Mouse (Mus musculus) heart, postnatal 14 days (tissue): ENCODE results near the gene Cep72. TPM values are rescaled to one million over a fixed set of nuclear protein-coding genes. Genes with fewer than 3 reads are reported as not detected.

Source experiments
- DNase-seq, 2 experiments: peaks; one replicate each; pipeline ENCODE4 v3.0.0; 2021 to 2022
- intact Hi-C: fragments of 180-260 bp; cut with DNase I; formaldehyde crosslinking; loops from one replicate; pipeline ENCODE4 v1.15.1; 2025
- total RNA-seq, 2 experiments: library from RNA; stranded (reverse); gene quantifications; 2 replicates each; pipeline ENCODE4 v1.2.3; 2021

Gene Cep72
- total RNA-seq, 2 experiments from 2014 or later = 1.6 to 2.2 TPM

GRCm38 (mm10) chr13:73990761-73991160, 71.3 kb downstream of the Cep72 start:
- no peak for DNase-seq
- intact Hi-C loops = no loop called here

- no peak for DNase-seq
- intact Hi-C loops = no loop called here
Measured at GRCm38 (mm10) chr13:73990325-73990724, 71.8 kb downstream of the Cep72 start.

Other genes starting within 250 kb of the Cep72 start
- 1 to 10 TPM; 1.7 to 2.2 TPM for gene Nkd2, start 214.7 kb downstream of the Cep72 start, total RNA-seq
- gene Trip13, start 124.5 kb downstream of the Cep72 start, total RNA-seq = 1 to 10 TPM in 1 of 2 experiments, under 1 TPM in 1; 0.62 to 1.4 TPM
- gene Brd9, start 124.5 kb downstream of the Cep72 start, total RNA-seq = 10 to 100 TPM; 23.3 to 24.8 TPM
- not detected for gene Zdhhc11, start 98.4 kb downstream of the Cep72 start, total RNA-seq
- gene Tppp, start 52.9 kb downstream of the Cep72 start, total RNA-seq = 10 to 100 TPM; 17.2 to 24.1 TPM
- under 1 TPM; 0.38 to 0.44 TPM for gene Slc9a3, start 59.2 kb upstream of the Cep72 start, total RNA-seq
- gene Exoc3, start 146.4 kb upstream of the Cep72 start, total RNA-seq = 10 to 100 TPM; 47.8 to 52.9 TPM
- under 1 TPM; 0.48 to 0.71 TPM for gene Ahrr, start 230.0 kb upstream of the Cep72 start, total RNA-seq